Mouse (Mus musculus) thymus, adult 18-20 months (tissue): ENCODE data around the gene Strn4.

ENCODE experiments used
- DNase-seq, 2 experiments: peaks; one replicate each; pipeline ENCODE4 v3.0.0; 2022; ENCODE audit warnings: mixed read lengths in 2 of 2

Gene Strn4

GRCm38 (mm10) chr7:16842645-16843063 lies 27.0 kb downstream of the Strn4 start, which contains the start of gene Prkd2:
Gene Prkd2 (plus strand): TSS chr7:16842902.
- peak; percentile 92 to 94 for DNase-seq

DNA sequence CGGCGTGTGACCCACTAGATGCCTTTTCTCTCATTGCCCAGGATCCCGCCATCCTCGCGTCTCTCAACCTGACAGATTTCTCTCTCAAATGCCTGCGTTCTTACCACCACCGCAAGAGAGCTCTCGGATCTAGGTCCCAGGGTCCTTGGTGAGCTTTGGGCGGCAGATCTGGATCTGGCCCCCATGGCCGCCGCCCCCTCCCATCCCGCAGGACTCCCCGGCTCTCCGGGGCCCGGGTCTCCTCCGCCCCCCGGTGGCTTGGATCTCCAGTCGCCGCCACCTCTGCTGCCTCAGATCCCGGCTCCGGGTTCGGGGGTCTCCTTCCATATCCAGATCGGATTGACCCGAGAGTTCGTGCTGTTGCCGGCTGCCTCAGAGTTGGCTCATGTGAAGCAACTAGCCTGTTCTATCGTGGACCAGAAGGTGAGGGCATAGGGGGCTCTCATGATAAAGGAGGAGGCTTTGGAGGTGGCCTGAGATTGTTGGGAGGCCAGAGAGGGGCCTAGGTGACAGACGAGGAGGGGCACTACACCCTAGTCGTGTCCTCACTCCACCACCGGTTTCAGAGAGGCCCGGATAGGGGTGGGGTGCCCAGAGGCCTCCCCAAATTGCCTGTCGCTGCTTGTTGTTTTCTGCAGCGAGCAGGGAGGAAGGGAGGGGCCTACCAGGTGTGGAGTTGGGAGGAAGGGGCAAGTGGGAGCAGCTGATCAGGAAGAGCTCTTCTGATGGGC lies 27.9 kb downstream of the Strn4 start:
- DNase-seq: peak; percentile 77 to 87

- DNase-seq: no peak
Measured at GRCm38 (mm10) chr7:16844696-16845071, 29.0 kb downstream of the Strn4 start.

- DNase-seq: peak; percentile 78 to 86
Measured at GRCm38 (mm10) chr7:16845072-16845819, 29.6 kb downstream of the Strn4 start.

DNA sequence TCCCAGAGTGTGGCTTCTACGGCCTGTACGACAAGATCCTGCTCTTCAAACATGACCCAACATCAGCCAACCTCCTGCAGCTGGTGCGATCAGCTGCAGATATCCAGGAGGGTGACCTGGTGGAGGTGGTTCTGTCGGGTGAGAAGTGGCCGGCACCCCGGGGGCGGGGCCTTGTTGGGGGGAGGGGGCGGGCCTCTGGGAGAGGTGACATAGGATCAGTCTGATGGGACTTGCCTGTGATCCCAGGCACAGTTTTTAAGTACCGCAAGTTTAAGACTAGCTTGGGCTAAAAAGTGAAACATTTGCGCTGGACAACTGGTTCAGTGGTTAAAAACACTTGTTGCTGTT lies 30.1 kb downstream of the Strn4 start:
- DNase-seq: no peak

- no peak for DNase-seq
Measured at GRCm38 (mm10) chr7:16846775-16847174, 31.1 kb downstream of the Strn4 start.

DNA sequence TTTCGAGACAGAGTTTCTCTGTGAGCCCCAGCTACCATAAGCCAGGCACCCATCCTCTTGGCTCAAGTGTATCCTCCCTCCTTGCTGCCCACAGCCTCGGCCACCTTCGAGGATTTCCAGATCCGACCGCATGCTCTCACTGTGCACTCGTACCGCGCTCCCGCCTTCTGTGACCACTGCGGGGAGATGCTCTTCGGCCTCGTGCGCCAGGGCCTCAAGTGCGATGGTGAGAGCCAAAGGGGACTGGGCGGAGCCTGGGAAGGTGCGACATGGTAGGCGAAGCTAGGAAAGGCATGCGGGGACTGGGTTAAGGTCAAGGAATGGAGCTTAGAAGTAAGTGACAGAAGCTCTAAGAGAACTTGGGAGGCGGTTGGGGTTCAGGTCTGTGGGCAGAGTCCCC lies 31.8 kb downstream of the Strn4 start:
- DNase-seq: no peak

- peak in 1 of 2 experiments; percentile 32 for DNase-seq
Measured at GRCm38 (mm10) chr7:16848579-16848978, 32.9 kb downstream of the Strn4 start.

GRCm38 (mm10) chr7:16851636-16852035 lies 35.9 kb downstream of the Strn4 start:
- DNase-seq: no peak

GRCm38 (mm10) chr7:16853302-16853831 lies 37.7 kb downstream of the Strn4 start:
- no peak for DNase-seq

DNA sequence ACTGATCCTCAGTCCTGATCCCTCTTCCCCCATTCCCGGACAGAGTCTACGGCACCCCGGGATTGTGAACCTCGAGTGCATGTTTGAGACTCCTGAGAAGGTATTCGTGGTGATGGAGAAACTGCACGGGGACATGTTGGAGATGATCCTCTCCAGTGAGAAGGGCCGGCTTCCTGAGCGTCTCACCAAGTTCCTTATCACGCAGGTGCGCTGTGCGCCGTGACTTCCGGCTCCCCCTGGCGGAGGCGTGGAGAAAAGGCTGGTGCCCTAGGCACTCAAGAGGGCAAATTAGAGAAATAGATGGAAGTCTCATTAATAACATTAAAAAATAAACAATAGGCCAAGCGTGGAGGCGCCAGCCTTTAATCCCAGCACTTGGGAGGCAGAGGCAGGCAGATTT lies 42.6 kb downstream of the Strn4 start:
- DNase-seq: peak in 1 of 2 experiments; percentile 39

GRCm38 (mm10) chr7:16859902-16860651 lies 44.4 kb downstream of the Strn4 start:
- no peak for DNase-seq

GRCm38 (mm10) chr7:16867488-16867887 lies 51.8 kb downstream of the Strn4 start:
- no peak for DNase-seq

GRCm38 (mm10) chr7:16869497-16869896 lies 53.8 kb downstream of the Strn4 start:
- DNase-seq: no peak

DNA sequence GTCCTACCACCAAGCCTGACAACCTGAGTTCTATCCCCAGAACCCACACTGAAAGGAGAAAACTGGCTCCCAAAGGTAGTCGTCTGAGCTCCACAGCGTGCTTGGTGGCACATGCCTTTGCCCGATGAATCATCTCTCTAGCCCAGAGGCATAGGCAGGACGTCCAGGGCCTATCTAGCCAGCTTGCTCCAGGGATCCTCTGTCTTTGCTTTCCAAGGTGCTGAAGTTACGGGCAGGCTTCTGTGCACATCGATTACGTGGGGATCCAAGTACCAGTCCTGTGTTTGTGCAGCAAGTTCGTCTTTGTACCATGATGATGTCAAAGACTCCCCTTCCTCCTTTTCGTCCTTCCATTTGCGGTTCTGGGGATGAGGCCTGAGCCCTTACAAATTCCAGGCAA lies 55.9 kb downstream of the Strn4 start:
- no peak for DNase-seq

- DNase-seq: no peak
Measured at GRCm38 (mm10) chr7:16872478-16872877, 56.8 kb downstream of the Strn4 start.

- DNase-seq: no peak
Measured at GRCm38 (mm10) chr7:16873392-16873791, 57.7 kb downstream of the Strn4 start.

- peak; percentile 62 to 65 for DNase-seq
Measured at GRCm38 (mm10) chr7:16874190-16874589, 58.5 kb downstream of the Strn4 start.

GRCm38 (mm10) chr7:16874756-16875309 lies 59.1 kb downstream of the Strn4 start:
- DNase-seq: peak; percentile 98 to 99

- no peak for DNase-seq
Measured at GRCm38 (mm10) chr7:16875310-16875325, 59.4 kb downstream of the Strn4 start, which contains the start of gene Dact3. Gene Dact3 (plus strand): TSS chr7:16875317.

DNA sequence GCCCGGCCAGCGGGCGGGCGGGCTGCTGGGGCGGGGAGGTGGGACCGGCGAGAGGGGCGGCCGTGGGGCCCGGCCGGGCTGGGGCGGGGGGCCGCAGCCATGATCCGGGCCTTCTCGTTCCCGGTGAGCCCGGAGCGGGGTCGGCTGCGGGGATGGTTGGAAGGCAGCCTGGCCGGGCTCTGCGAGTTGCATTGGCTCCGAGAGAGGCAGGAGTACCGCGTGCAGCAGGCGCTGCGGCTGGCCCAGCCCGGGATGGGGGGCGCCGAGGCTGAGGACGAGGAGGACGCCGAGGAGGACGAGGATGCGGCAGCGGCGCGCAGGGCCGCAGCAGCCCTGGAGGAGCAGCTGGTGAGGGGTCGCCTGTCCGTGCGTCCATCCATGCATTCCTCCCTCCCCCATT lies 59.6 kb downstream of the Strn4 start:
- no peak for DNase-seq

GRCm38 (mm10) chr7:16876006-16876405 lies 60.3 kb downstream of the Strn4 start:
- no peak for DNase-seq

DNA sequence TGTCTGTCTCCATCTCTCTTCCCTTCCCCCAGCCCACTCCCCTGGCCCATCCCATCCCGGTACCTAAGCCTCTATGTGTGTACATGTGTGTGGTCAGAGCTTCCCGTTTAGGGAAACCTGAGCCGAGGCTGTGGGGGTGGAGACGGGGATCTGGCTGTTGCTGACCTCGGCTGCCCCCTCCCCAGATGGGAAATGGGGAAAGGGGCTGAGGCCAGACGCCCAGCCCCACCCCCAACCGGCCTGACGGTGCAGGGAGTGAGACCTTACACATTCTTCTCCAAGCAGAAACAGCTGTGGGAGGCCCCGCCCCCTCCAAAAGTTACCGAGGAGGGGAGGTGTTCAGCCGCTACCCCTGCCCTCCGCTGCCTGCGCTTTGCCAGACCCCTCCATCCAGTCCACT lies 60.9 kb downstream of the Strn4 start:
- peak; percentile 20 to 30 for DNase-seq

GRCm38 (mm10) chr7:16877717-16878116 lies 62.0 kb downstream of the Strn4 start:
- no peak for DNase-seq
